In genomic region chr13:98502236-98502812, GRCm38 (mm10) we compare ENCODE assay signal across 10 mouse cellular contexts. TPM values are rescaled to one million over a fixed set of nuclear protein-coding genes. Genes with fewer than 3 reads are reported as not detected.
DNase-seq lines count a peak whose midpoint lies in the region; ATAC-seq and TF ChIP-seq lines count a peak whose summit lies in the region.
"Had no signal": no experiment of that assay in that cellular context is flagged by ENCODE, and none has a peak within 500 bp of the region (broad histone marks: within the 10 kb centered on the region; RNA-seq: fewer than 3 reads in every experiment).

No protein-coding gene starts in this region.

- no peak for TF ChIP-seq CTCF in intestine, postnatal 0 days (IDR thresholded peaks at IDR 0.05; ENCODE audit: low read depth)

- peaks cover 100% of the 10 kb centered on the region for H3K27me3 ChIP-seq in forebrain, embryonic 10.5 days (ENCODE audit: poor library complexity, severe bottlenecking)
- peaks cover 84% of the 10 kb centered on the region for H3K27me3 ChIP-seq in forebrain, embryonic 15.5 days
- peaks cover 92% of the 10 kb centered on the region for H3K27me3 ChIP-seq in lung, embryonic 15.5 days
- H3K27me3 ChIP-seq in intestine, postnatal 0 days (replicated peaks; ENCODE audit: control insufficient read depth, insufficient read depth, low read length): peaks cover 97% of the 10 kb centered on the region
- H3K27me3 ChIP-seq in stomach, embryonic 14.5 days (ENCODE audit: control insufficient read depth, insufficient read depth, low read length): peaks cover 46% of the 10 kb centered on the region

- no peak for ATAC-seq in forebrain, embryonic 15.5 days (replicated peaks)
- ATAC-seq in lung, embryonic 15.5 days (ENCODE audit: borderline replicate concordance, extremely low read depth, low FRiP score, low TSS enrichment): no peak
- no peak for ATAC-seq in intestine, postnatal 0 days
- no peak for ATAC-seq in stomach, embryonic 14.5 days (ENCODE audit: insufficient number of reproducible peaks, insufficient read depth, low FRiP score, low read depth)

- H3K9ac ChIP-seq in forebrain, embryonic 15.5 days (replicated peaks): no peak overlapping the region
- no peak overlapping the region for H3K9ac ChIP-seq in lung, embryonic 15.5 days
- no peak overlapping the region for H3K9ac ChIP-seq in intestine, postnatal 0 days (ENCODE audit: low read depth, low read length)
- no peak overlapping the region for H3K9ac ChIP-seq in stomach, embryonic 14.5 days (replicated peaks; ENCODE audit: low read depth, low read length)

- no peak overlapping the region for H3K4me2 ChIP-seq in forebrain, embryonic 15.5 days (replicated peaks)
- peak overlapping the region; percentile 48 for H3K4me2 ChIP-seq in lung, embryonic 15.5 days
- H3K4me2 ChIP-seq in intestine, postnatal 0 days (replicated peaks; ENCODE audit: low read depth): peak overlapping the region; percentile 54; the same call in 1 of the 2 replicates
- no peak overlapping the region for H3K4me2 ChIP-seq in stomach, embryonic 14.5 days (replicated peaks; ENCODE audit: low read depth, low read length)

- peak overlapping the region; percentile 78 for H3K27ac ChIP-seq in forebrain, embryonic 10.5 days
- no peak overlapping the region for H3K27ac ChIP-seq in forebrain, embryonic 15.5 days (replicated peaks)
- H3K27ac ChIP-seq in lung, embryonic 15.5 days: no peak overlapping the region
- H3K27ac ChIP-seq in intestine, postnatal 0 days (ENCODE audit: low read depth, low read length): no peak overlapping the region
- no peak overlapping the region for H3K27ac ChIP-seq in stomach, embryonic 14.5 days (ENCODE audit: low read length)
- H3K27ac ChIP-seq: macrophage had no signal

- peak overlapping the region; percentile 54 for H3K4me3 ChIP-seq in forebrain, embryonic 10.5 days
- H3K4me3 ChIP-seq in forebrain, embryonic 15.5 days: no peak overlapping the region
- H3K4me3 ChIP-seq in lung, embryonic 15.5 days: peak overlapping the region; percentile 26
- H3K4me3 ChIP-seq in intestine, postnatal 0 days (ENCODE audit: low read depth, low read length): peak overlapping the region; percentile 24; the same call in 1 of the 2 replicates
- H3K4me3 ChIP-seq in stomach, embryonic 14.5 days (ENCODE audit: low read depth, low read length): peak overlapping the region; percentile 8; the same call in 1 of the 2 replicates

- H3K9me3 ChIP-seq in forebrain, embryonic 10.5 days: no peaks in the 10 kb centered on the region
- no peaks in the 10 kb centered on the region for H3K9me3 ChIP-seq in forebrain, embryonic 15.5 days
- no peaks in the 10 kb centered on the region for H3K9me3 ChIP-seq in lung, embryonic 15.5 days
- H3K9me3 ChIP-seq in intestine, postnatal 0 days (ENCODE audit: control insufficient read depth): no peaks in the 10 kb centered on the region
- no peaks in the 10 kb centered on the region for H3K9me3 ChIP-seq in stomach, embryonic 14.5 days (ENCODE audit: control insufficient read depth, low read depth, low read length)

- under 1% methylated on average over 16 of the region's 16 CpGs for WGBS in forebrain, embryonic 10.5 days
- 1% methylated on average over 16 of the region's 16 CpGs for WGBS in forebrain, embryonic 15.5 days
- 4% methylated on average over 16 of the region's 16 CpGs for WGBS in lung, embryonic 15.5 days
- WGBS in intestine, postnatal 0 days: 8% methylated on average over 16 of the region's 16 CpGs
- 2% methylated on average over 16 of the region's 16 CpGs for WGBS in stomach, embryonic 14.5 days

- DNase-seq in forebrain, embryonic 10.5 days (ENCODE audit: extremely low spot score, low spot score): peak; percentile 45
- DNase-seq in lung, postnatal 4 days: no peak
- no peak for DNase-seq in ovary, postnatal 14 days (ENCODE audit: low spot score)
- no peak for DNase-seq in lung, postnatal 14 days
- DNase-seq: right cerebral cortex, adult 18-20 months had no signal

- H3K36me3 ChIP-seq in forebrain, embryonic 10.5 days (replicated peaks): no peaks in the 10 kb centered on the region
- no peaks in the 10 kb centered on the region for H3K36me3 ChIP-seq in forebrain, embryonic 15.5 days
- H3K36me3 ChIP-seq in lung, embryonic 15.5 days: no peaks in the 10 kb centered on the region
- H3K36me3 ChIP-seq in intestine, postnatal 0 days (ENCODE audit: control insufficient read depth, insufficient read depth): no peaks in the 10 kb centered on the region
- no peaks in the 10 kb centered on the region for H3K36me3 ChIP-seq in stomach, embryonic 14.5 days (ENCODE audit: control insufficient read depth, insufficient read depth, low read length)

- peaks cover 59% of the 10 kb centered on the region for H3K4me1 ChIP-seq in forebrain, embryonic 10.5 days
- H3K4me1 ChIP-seq in forebrain, embryonic 15.5 days: peaks cover 23% of the 10 kb centered on the region
- H3K4me1 ChIP-seq in lung, embryonic 15.5 days: peaks cover 34% of the 10 kb centered on the region
- H3K4me1 ChIP-seq in intestine, postnatal 0 days (replicated peaks; ENCODE audit: control insufficient read depth, insufficient read depth, low read length): peaks cover 5% of the 10 kb centered on the region; the same call in 1 of the 2 replicates
- peaks cover 19% of the 10 kb centered on the region for H3K4me1 ChIP-seq in stomach, embryonic 14.5 days (ENCODE audit: control insufficient read depth, insufficient read depth, low read length)

RNA-seq across cellular contexts. Expression of gene Gm10320, which starts 10.5 kb away (rescaled TPM):
- polyA plus RNA-seq in forebrain, embryonic 10.5 days (2016; fragmentation: Nextera tagmentation; extraction: Ambion mirVana): 1.2 and 1.3 TPM in 2 replicates
- 0.59 and 1.4 TPM in 2 replicates for polyA plus RNA-seq in forebrain, embryonic 15.5 days (2015; fragmentation: Nextera tagmentation; extraction: Ambion mirVana)
- polyA plus RNA-seq in lung, embryonic 15.5 days (2015; fragmentation: Nextera tagmentation; extraction: Ambion mirVana): 1.3 and 1.6 TPM in 2 replicates
- 1.9 and 2.4 TPM in 2 replicates for polyA plus RNA-seq in intestine, postnatal 0 days (2015; fragmentation: Nextera tagmentation; extraction: Ambion mirVana)
- 1.2 and 1.4 TPM in 2 replicates for polyA plus RNA-seq in stomach, embryonic 14.5 days (2014; fragmentation: Nextera tagmentation; extraction: Ambion mirVana)
- polyA plus RNA-seq: macrophage had no signal

Comparison
In these comparisons a context has a peak if more than half of its experiments do, and no peak if none do; other contexts are left out.
1. H3K4me2 ChIP-seq: peak in lung, embryonic 15.5 days (single experiment) and intestine, postnatal 0 days (single experiment); none in forebrain, embryonic 15.5 days (single experiment) and stomach, embryonic 14.5 days (single experiment).